Mouse (Mus musculus) E14TG2a.4 (cell line): ENCODE results near the gene Btc.

Experiments used
- CTCF ChIP-seq: conservative IDR thresholded peaks from 2 replicates; pipeline ENCODE4 v1.5.1; 2014; ENCODE audit warnings: low read length
- NANOG ChIP-seq: IDR thresholded peaks from 2 replicates; pipeline ENCODE4 v1.6.1; 2014; ENCODE audit warnings: borderline replicate concordance, low read length, mixed read lengths
- POU5F1 ChIP-seq: IDR thresholded peaks from 2 replicates; pipeline ENCODE4 v1.6.1; 2014; ENCODE audit warnings: low read length, borderline replicate concordance

DNA sequence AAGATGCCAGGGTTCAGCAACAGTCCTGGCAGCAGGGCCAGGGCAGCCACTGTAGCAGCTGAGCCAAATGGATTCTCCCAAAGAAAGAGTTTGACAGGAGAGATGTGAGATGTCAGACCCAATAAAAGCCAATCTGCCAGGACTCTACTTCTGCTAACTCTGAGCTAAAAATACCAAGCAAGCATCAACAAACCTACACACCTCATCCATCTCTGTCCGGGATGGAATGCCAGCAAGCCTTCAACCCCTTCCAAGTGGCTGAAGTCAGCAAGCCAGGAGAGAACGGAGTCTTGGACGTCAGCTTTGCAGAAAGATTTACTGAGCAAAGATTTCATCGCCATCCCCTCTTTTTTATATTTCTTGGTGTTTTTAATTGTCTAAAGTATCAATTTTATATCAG lies 88.8 kb downstream of the Btc start:
- no peak for TF ChIP-seq CTCF
- TF ChIP-seq POU5F1: no peak
- TF ChIP-seq NANOG: no peak
